Mouse (Mus musculus) heart, adult 2 months (tissue): ENCODE data around the gene Tank.

Source experiments
- CTCF ChIP-seq: fragments of 200-600 bp; IDR thresholded peaks from 2 replicates; pipeline ENCODE4 v1.8.1; 2022; ENCODE audit warnings: antibody characterized with exemption, mild to moderate bottlenecking, moderate library complexity
- POLR2A ChIP-seq: fragments of 200-500 bp; IDR thresholded peaks from 2 replicates; pipeline ENCODE4 v1.6.1; 2011; ENCODE audit warnings: mild to moderate bottlenecking, low read depth, low read length, control low read depth; ENCODE audit not compliant: insufficient read depth

GRCm38 (mm10) chr2:61681572-61681971 is 103.2 kb downstream of the Tank start:
- no peak for TF ChIP-seq POLR2A
- TF ChIP-seq CTCF, result no peak
